Mouse (Mus musculus) testis, adult 2 months (tissue): ENCODE measurements around the gene Pde4d. TPM values are rescaled to one million over a fixed set of nuclear protein-coding genes. Genes with fewer than 3 reads are reported as not detected.

Source experiments
- H3K27ac ChIP-seq: fragments of 200-500 bp; 2 replicates; pipeline ENCODE4 v1.5.1; 2012; ENCODE audit warnings: low read depth, low read length; ENCODE audit not compliant: control insufficient read depth, insufficient read depth
- H3K27me3 ChIP-seq: fragments of 200-500 bp; 2 replicates; pipeline ENCODE4 v1.6.1; 2012; ENCODE audit warnings: mild to moderate bottlenecking, low read length, moderate library complexity; ENCODE audit not compliant: control insufficient read depth, insufficient read depth
- H3K36me3 ChIP-seq: fragments of 200-500 bp; 2 replicates; pipeline ENCODE4 v1.6.1; 2012; ENCODE audit warnings: mild to moderate bottlenecking, low read length; ENCODE audit not compliant: control insufficient read depth, insufficient read depth
- H3K4me1 ChIP-seq: fragments of 200-500 bp; 2 replicates; pipeline ENCODE4 v1.6.1; 2012; ENCODE audit warnings: low read length; ENCODE audit not compliant: control insufficient read depth, insufficient read depth
- H3K4me3 ChIP-seq: fragments of 200-500 bp; 2 replicates; pipeline ENCODE4 v1.5.1; 2012; ENCODE audit warnings: low read depth, mild to moderate bottlenecking, low read length, moderate library complexity, mixed read lengths; ENCODE audit not compliant: control insufficient read depth
- CTCF ChIP-seq: fragments of 200-500 bp; IDR thresholded peaks from 2 replicates; pipeline ENCODE4 v1.5.1; 2012; ENCODE audit warnings: low read depth, mild to moderate bottlenecking, inconsistent platforms, low read length, moderate library complexity; ENCODE audit not compliant: control insufficient read depth, insufficient read depth, insufficient replicate concordance
- POLR2A ChIP-seq: fragments of 200-500 bp; IDR thresholded peaks from 2 replicates; pipeline ENCODE4 v1.6.1; 2012; ENCODE audit warnings: low read depth, mild to moderate bottlenecking, inconsistent platforms, low read length, moderate library complexity; ENCODE audit not compliant: control insufficient read depth
- polyA plus RNA-seq: library from polyadenylated mRNA; depleted of rRNA; stranded (reverse); fragments of >200 nt; gene quantifications from 2 replicates; pipeline ENCODE4 v1.2.3, GENCODE M21; 2012

Gene Pde4d
- polyA plus RNA-seq, 1 experiment, result 2.1 TPM

- peaks cover 5% of the 10 kb centered on the region; the same call in 1 of the 2 replicates for H3K4me1 ChIP-seq
- no peak for TF ChIP-seq CTCF
- no peak for TF ChIP-seq POLR2A
- peak overlapping the region; percentile 45 for H3K27ac ChIP-seq
- no peaks in the 10 kb centered on the region for H3K36me3 ChIP-seq
- H3K4me3 ChIP-seq, result peak overlapping the region; percentile 62
- H3K27me3 ChIP-seq, result no peaks in the 10 kb centered on the region
Observed at GRCm38 (mm10) chr13:109440881-109441280, 991.1 kb downstream of the Pde4d start.

- Histone ChIP-seq H3K4me3 (no peak overlapping the region), H3K27ac (no peak overlapping the region), H3K27me3 (no peaks in the 10 kb centered on the region), H3K36me3 (no peaks in the 10 kb centered on the region), H3K4me1 (peaks cover 5% of the 10 kb centered on the region; the same call in 1 of the 2 replicates)
- TF ChIP-seq CTCF (no peak), POLR2A (no peak)
Observed at GRCm38 (mm10) chr13:109441401-109441973, 991.7 kb downstream of the Pde4d start.

- Histone ChIP-seq H3K36me3 (no peaks in the 10 kb centered on the region), H3K4me1 (no peaks in the 10 kb centered on the region), H3K4me3 (no peak overlapping the region), H3K27ac (no peak overlapping the region), H3K27me3 (no peaks in the 10 kb centered on the region)
- TF ChIP-seq POLR2A, result no peak
Observed at GRCm38 (mm10) chr13:109446138-109446537, 996.4 kb downstream of the Pde4d start.

- Histone ChIP-seq H3K4me1 (no peaks in the 10 kb centered on the region), H3K27me3 (no peaks in the 10 kb centered on the region), H3K4me3 (no peak overlapping the region), H3K27ac (no peak overlapping the region), H3K36me3 (no peaks in the 10 kb centered on the region)
- TF ChIP-seq POLR2A, result no peak
- no peak for TF ChIP-seq CTCF
Observed at GRCm38 (mm10) chr13:109448121-109448520, 998.4 kb downstream of the Pde4d start.

GRCm38 (mm10) chr13:109474344-109474743 lies 1024.6 kb downstream of the Pde4d start:
- no peaks in the 10 kb centered on the region for H3K4me1 ChIP-seq
- no peak overlapping the region for H3K4me3 ChIP-seq
- H3K27me3 ChIP-seq, result no peaks in the 10 kb centered on the region
- H3K36me3 ChIP-seq, result no peaks in the 10 kb centered on the region
- no peak overlapping the region for H3K27ac ChIP-seq
- TF ChIP-seq CTCF, result no peak
- no peak for TF ChIP-seq POLR2A

GRCm38 (mm10) chr13:109481446-109481845 lies 1031.7 kb downstream of the Pde4d start:
- H3K4me1 ChIP-seq, result no peaks in the 10 kb centered on the region
- no peak overlapping the region for H3K27ac ChIP-seq
- H3K36me3 ChIP-seq, result no peaks in the 10 kb centered on the region
- TF ChIP-seq CTCF (no peak), POLR2A (no peak)
- H3K4me3 ChIP-seq, result no peak overlapping the region
- H3K27me3 ChIP-seq, result no peaks in the 10 kb centered on the region

GRCm38 (mm10) chr13:109486166-109486565 lies 1036.4 kb downstream of the Pde4d start:
- Histone ChIP-seq H3K4me1 (no peaks in the 10 kb centered on the region), H3K27me3 (no peaks in the 10 kb centered on the region), H3K36me3 (no peaks in the 10 kb centered on the region), H3K27ac (no peak overlapping the region), H3K4me3 (no peak overlapping the region)
- TF ChIP-seq CTCF, result no peak
- TF ChIP-seq POLR2A, result no peak

- no peak overlapping the region for H3K27ac ChIP-seq
- no peaks in the 10 kb centered on the region for H3K36me3 ChIP-seq
- H3K4me3 ChIP-seq, result no peak overlapping the region
- no peak for TF ChIP-seq POLR2A
- TF ChIP-seq CTCF, result no peak
- H3K4me1 ChIP-seq, result no peaks in the 10 kb centered on the region
- H3K27me3 ChIP-seq, result no peaks in the 10 kb centered on the region
Observed at GRCm38 (mm10) chr13:109487378-109487777, 1037.6 kb downstream of the Pde4d start.
